Mouse (Mus musculus) heart, postnatal 0 days (tissue): ENCODE data around the gene Exoc3l. TPM values are rescaled to one million over a fixed set of nuclear protein-coding genes. Genes with fewer than 3 reads are reported as not detected.

ENCODE experiments used
- ATAC-seq: fragments of 200-750 bp; cut with Nextera tagmentation; 2 replicates; pipeline ENCODE4 v1.8.0; 2017; ENCODE audit warnings: low read depth, moderate number of reproducible peaks, moderate library complexity; ENCODE audit not compliant: insufficient read depth
- DNase-seq: peaks from one replicate; pipeline ENCODE4 v3.0.0-alpha.2; 2016; ENCODE audit warnings: low spot score
- H3K27ac ChIP-seq: fragments of 300-500 bp; sonication (generic); 2 replicates; pipeline ENCODE4 v1.5.1; 2014; ENCODE audit warnings: low read depth, mild to moderate bottlenecking
- H3K27me3 ChIP-seq: fragments of 300-500 bp; sonication (generic); 2 replicates; pipeline ENCODE4 v1.6.1; 2014; ENCODE audit warnings: low read length, mixed read lengths; ENCODE audit not compliant: control insufficient read depth, insufficient read depth
- H3K36me3 ChIP-seq: fragments of 300-500 bp; sonication (generic); replicated peaks from 2 replicates; pipeline ENCODE4 v1.6.1; 2014; ENCODE audit warnings: low read length, mixed read lengths; ENCODE audit not compliant: control insufficient read depth, insufficient read depth
- H3K4me1 ChIP-seq: fragments of 300-500 bp; sonication (generic); 2 replicates; pipeline ENCODE4 v1.6.1; 2014; ENCODE audit warnings: antibody characterized with exemption; ENCODE audit not compliant: control insufficient read depth, insufficient read depth
- H3K4me2 ChIP-seq: fragments of 300-500 bp; sonication (generic); 2 replicates; pipeline ENCODE4 v1.6.1; 2014; ENCODE audit warnings: low read depth, mild to moderate bottlenecking, low read length, moderate library complexity
- H3K4me3 ChIP-seq: fragments of 300-500 bp; sonication (generic); 2 replicates; pipeline ENCODE4 v1.5.1; 2014; ENCODE audit warnings: low read depth, low read length
- H3K9ac ChIP-seq: fragments of 300-500 bp; sonication (generic); replicated peaks from 2 replicates; pipeline ENCODE4 v1.6.1; 2014; ENCODE audit warnings: low read depth, low read length, mixed read lengths
- H3K9me3 ChIP-seq: fragments of 300-500 bp; sonication (generic); replicated peaks from 2 replicates; pipeline ENCODE4 v1.6.1; 2016; ENCODE audit warnings: low read length; ENCODE audit not compliant: control insufficient read depth
- CTCF ChIP-seq: IDR thresholded peaks from 2 replicates; pipeline ENCODE4 v1.5.1; 2016; ENCODE audit warnings: antibody characterized with exemption, control low read depth, low read depth
- EP300 ChIP-seq: IDR thresholded peaks from 2 replicates; pipeline ENCODE4 v1.6.1; 2016; ENCODE audit warnings: antibody characterized with exemption, low read depth
- WGBS: fragments of 180-500 bp; shearing (Covaris S2); extraction: QIAGEN DNeasy Blood & Tissue Kit; methylation state at CpG from one replicate; pipeline ENCODE4 v1.1.7; 2014; 5-methylcytosine and 5-hydroxymethylcytosine counted together
- polyA plus RNA-seq: library from polyadenylated mRNA; unstranded; fragments of >200 nt; fragmentation: Nextera tagmentation; extraction: Ambion mirVana; gene quantifications from 2 replicates; pipeline ENCODE4 v1.2.1, GENCODE M21; 2015
- total RNA-seq: library from RNA; depleted of rRNA; stranded (reverse); fragments of >200 nt; gene quantifications from 2 replicates; pipeline ENCODE4 v1.2.3, GENCODE M21; 2014; ENCODE audit warnings: low replicate concordance

Exoc3l gene
- total and polyA plus RNA-seq, 2 experiments from 2014 or later, result 9.5 to 10.6 TPM

GRCm38 (mm10) chr8:105311718-105312117, 15.8 kb upstream of the Exoc3l start:
- no peak for TF ChIP-seq CTCF
- TF ChIP-seq EP300, result no peak
- Histone ChIP-seq H3K4me2 (no peak overlapping the region), H3K4me1 (peaks cover 21% of the 10 kb centered on the region), H3K27me3 (no peaks in the 10 kb centered on the region), H3K9ac (no peak overlapping the region), H3K27ac (no peak overlapping the region), H3K4me3 (no peak overlapping the region), H3K9me3 (no peaks in the 10 kb centered on the region), H3K36me3 (peaks cover 49% of the 10 kb centered on the region)
- no peak for ATAC-seq
- DNase-seq, result no peak
- WGBS, result 71% methylated on average over 1 of the region's 1 CpGs

GRCm38 (mm10) chr8:105310118-105310517, 14.2 kb upstream of the Exoc3l start:
- Histone ChIP-seq H3K9ac (no peak overlapping the region), H3K27me3 (no peaks in the 10 kb centered on the region), H3K4me2 (no peak overlapping the region), H3K4me3 (no peak overlapping the region), H3K9me3 (no peaks in the 10 kb centered on the region), H3K27ac (no peak overlapping the region), H3K36me3 (peaks cover 41% of the 10 kb centered on the region), H3K4me1 (peaks cover 24% of the 10 kb centered on the region)
- ATAC-seq, result no peak
- no peak for DNase-seq
- WGBS, result 77% methylated on average over 8 of the region's 8 CpGs
- TF ChIP-seq CTCF (no peak), EP300 (no peak)

DNA sequence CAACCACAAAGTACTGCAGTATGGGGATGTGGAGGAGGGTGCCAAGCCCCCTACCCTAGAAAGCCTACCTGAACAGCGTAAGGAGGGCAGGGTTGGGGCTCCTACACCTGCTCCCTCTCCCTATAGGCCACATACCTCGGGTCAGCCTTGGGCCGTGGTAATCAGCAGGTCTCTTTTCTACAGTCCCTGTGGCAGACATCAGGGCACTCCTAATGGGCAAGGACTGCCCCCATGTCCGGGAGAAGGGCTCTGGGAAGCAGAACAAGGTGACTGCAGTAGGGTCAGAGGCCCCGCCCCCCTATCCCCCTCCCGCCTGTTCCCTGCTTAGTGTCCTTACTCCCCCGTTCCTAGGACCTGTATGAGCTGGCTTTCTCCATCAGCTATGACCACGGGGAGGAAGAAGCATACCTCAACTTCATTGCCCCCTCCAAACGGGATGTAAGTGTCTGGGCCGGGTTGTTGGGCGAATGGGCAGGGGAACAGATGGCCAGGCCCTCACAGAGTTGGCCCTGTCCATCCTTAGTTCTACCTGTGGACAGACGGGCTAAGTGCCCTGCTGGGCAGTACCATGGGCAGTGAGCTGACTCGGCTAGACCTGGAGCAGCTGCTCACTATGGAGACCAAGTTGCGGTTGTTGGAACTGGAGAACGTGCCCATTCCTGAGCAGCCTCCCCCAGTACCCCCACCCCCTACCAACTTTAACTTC, 13.4 kb upstream of the Exoc3l start:
- Histone ChIP-seq H3K4me2 (no peak overlapping the region), H3K27me3 (no peaks in the 10 kb centered on the region), H3K27ac (no peak overlapping the region), H3K9ac (no peak overlapping the region), H3K36me3 (peaks cover 34% of the 10 kb centered on the region), H3K4me1 (peaks cover 32% of the 10 kb centered on the region), H3K4me3 (no peak overlapping the region), H3K9me3 (no peaks in the 10 kb centered on the region)
- WGBS, result 77% methylated on average over 15 of the region's 15 CpGs
- TF ChIP-seq CTCF (no peak), EP300 (no peak)
- DNase-seq (no peak), ATAC-seq (no peak)

DNA sequence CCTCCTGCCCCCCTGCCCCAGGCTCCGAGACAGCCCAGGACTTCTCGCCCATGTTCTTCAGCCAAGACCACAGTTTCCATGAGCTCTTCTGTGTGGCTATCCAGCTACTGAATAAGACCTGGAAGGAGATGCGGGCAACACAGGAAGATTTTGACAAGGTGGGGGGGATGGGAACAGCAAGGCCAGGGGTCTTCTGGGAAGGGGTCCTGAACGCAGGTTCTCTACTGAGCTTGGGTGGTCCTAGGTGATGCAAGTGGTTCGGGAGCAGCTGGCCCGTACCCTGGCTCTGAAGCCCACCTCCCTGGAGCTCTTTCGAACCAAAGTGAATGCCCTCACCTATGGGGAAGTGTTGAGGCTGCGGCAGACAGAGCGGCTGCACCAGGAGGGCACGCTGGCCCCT, 12.5 kb upstream of the Exoc3l start:
- Histone ChIP-seq H3K4me2 (no peak overlapping the region), H3K9me3 (no peaks in the 10 kb centered on the region), H3K9ac (no peak overlapping the region), H3K36me3 (peaks cover 27% of the 10 kb centered on the region), H3K27ac (no peak overlapping the region), H3K4me1 (peaks cover 28% of the 10 kb centered on the region), H3K4me3 (no peak overlapping the region), H3K27me3 (no peaks in the 10 kb centered on the region)
- TF ChIP-seq CTCF (no peak), EP300 (no peak)
- no peak for DNase-seq
- 92% methylated on average over 10 of the region's 10 CpGs for WGBS
- no peak for ATAC-seq

GRCm38 (mm10) chr8:105307670-105308069, 11.8 kb upstream of the Exoc3l start:
- DNase-seq (no peak), ATAC-seq (no peak)
- H3K9ac ChIP-seq, result no peak overlapping the region
- no peak overlapping the region for H3K4me2 ChIP-seq
- no peak for TF ChIP-seq EP300
- no peak for TF ChIP-seq CTCF
- no peak overlapping the region for H3K4me3 ChIP-seq
- no peak overlapping the region for H3K27ac ChIP-seq
- WGBS, result 91% methylated on average over 13 of the region's 13 CpGs
- H3K27me3 ChIP-seq, result no peaks in the 10 kb centered on the region
- peaks cover 31% of the 10 kb centered on the region for H3K36me3 ChIP-seq
- H3K9me3 ChIP-seq, result no peaks in the 10 kb centered on the region
- peaks cover 24% of the 10 kb centered on the region; the same call in 1 of the 2 replicates for H3K4me1 ChIP-seq
